Mouse (Mus musculus) intestine, postnatal 0 days (tissue): ENCODE measurements around the gene Smoc1. TPM values are rescaled to one million over a fixed set of nuclear protein-coding genes. Genes with fewer than 3 reads are reported as not detected.

Experiments
- ATAC-seq: fragments of 200-750 bp; cut with Nextera tagmentation; 2 replicates; pipeline ENCODE4 v1.8.0; 2017; ENCODE audit warnings: mild to moderate bottlenecking, moderate TSS enrichment, moderate library complexity
- H3K27ac ChIP-seq: fragments of 300-500 bp; sonication (generic); 2 replicates; pipeline ENCODE4 v1.5.1; 2014; ENCODE audit warnings: mild to moderate bottlenecking, low read depth, low read length, moderate library complexity
- H3K27me3 ChIP-seq: fragments of 300-500 bp; sonication (generic); replicated peaks from 2 replicates; pipeline ENCODE4 v1.6.1; 2014; ENCODE audit warnings: low read length, mixed read lengths; ENCODE audit not compliant: control insufficient read depth, insufficient read depth
- H3K36me3 ChIP-seq: fragments of 300-500 bp; sonication (generic); 2 replicates; pipeline ENCODE4 v1.6.1; 2014; ENCODE audit warnings: mild to moderate bottlenecking, moderate library complexity; ENCODE audit not compliant: control insufficient read depth, insufficient read depth
- H3K4me1 ChIP-seq: fragments of 300-500 bp; sonication (generic); replicated peaks from 2 replicates; pipeline ENCODE4 v1.6.1; 2014; ENCODE audit warnings: antibody characterized with exemption, low read length, mixed read lengths; ENCODE audit not compliant: control insufficient read depth, insufficient read depth
- H3K4me2 ChIP-seq: fragments of 300-500 bp; sonication (generic); replicated peaks from 2 replicates; pipeline ENCODE4 v1.6.1; 2014; ENCODE audit warnings: low read depth, mild to moderate bottlenecking, moderate library complexity
- H3K4me3 ChIP-seq: fragments of 300-500 bp; sonication (generic); 2 replicates; pipeline ENCODE4 v1.5.1; 2014; ENCODE audit warnings: low read depth, low read length
- H3K9ac ChIP-seq: fragments of 300-500 bp; sonication (generic); 2 replicates; pipeline ENCODE4 v1.6.1; 2014; ENCODE audit warnings: mild to moderate bottlenecking, low read depth, low read length
- H3K9me3 ChIP-seq: fragments of 300-500 bp; sonication (generic); 2 replicates; pipeline ENCODE4 v1.6.1; 2016; ENCODE audit warnings: mixed run types; ENCODE audit not compliant: control insufficient read depth
- CTCF ChIP-seq: sonication (generic); IDR thresholded peaks from 2 replicates; pipeline ENCODE4 v1.5.1; 2016; ENCODE audit warnings: low read depth, mild to moderate bottlenecking, control low read depth, antibody characterized with exemption, moderate library complexity
- WGBS: fragments of 180-500 bp; shearing (Covaris S2); extraction: QIAGEN DNeasy Blood & Tissue Kit; methylation state at CpG from one replicate; pipeline ENCODE4 v1.1.7; 2014; 5-methylcytosine and 5-hydroxymethylcytosine counted together
- polyA plus RNA-seq: library from polyadenylated mRNA; unstranded; fragments of >200 nt; fragmentation: Nextera tagmentation; extraction: Ambion mirVana; gene quantifications from 2 replicates; pipeline ENCODE4 v1.2.1, GENCODE M21; 2015

Smoc1 gene
- polyA plus RNA-seq, 1 experiment from 2014 or later, result 3.9 TPM

- WGBS, result 64% methylated on average over 2 of the region's 2 CpGs
- Histone ChIP-seq H3K9me3 (no peaks in the 10 kb centered on the region), H3K9ac (no peak overlapping the region), H3K4me3 (no peak overlapping the region), H3K27me3 (no peaks in the 10 kb centered on the region), H3K36me3 (no peaks in the 10 kb centered on the region), H3K27ac (no peak overlapping the region), H3K4me2 (no peak overlapping the region), H3K4me1 (no peaks in the 10 kb centered on the region)
- TF ChIP-seq CTCF, result no peak
- ATAC-seq, result no peak
Measured at GRCm38 (mm10) chr12:81223276-81223675, 196.7 kb downstream of the Smoc1 start.

GRCm38 (mm10) chr12:81224843-81225242 lies 198.2 kb downstream of the Smoc1 start:
- Histone ChIP-seq H3K36me3 (no peaks in the 10 kb centered on the region), H3K4me3 (no peak overlapping the region), H3K27me3 (no peaks in the 10 kb centered on the region), H3K27ac (no peak overlapping the region), H3K9me3 (no peaks in the 10 kb centered on the region), H3K9ac (no peak overlapping the region), H3K4me2 (no peak overlapping the region), H3K4me1 (no peaks in the 10 kb centered on the region)
- no peak for TF ChIP-seq CTCF
- 78% methylated on average over 2 of the region's 2 CpGs for WGBS
- ATAC-seq, result no peak

- Histone ChIP-seq H3K9me3 (no peaks in the 10 kb centered on the region), H3K4me1 (no peaks in the 10 kb centered on the region), H3K4me2 (no peak overlapping the region), H3K27ac (no peak overlapping the region), H3K36me3 (no peaks in the 10 kb centered on the region), H3K9ac (no peak overlapping the region), H3K4me3 (no peak overlapping the region), H3K27me3 (no peaks in the 10 kb centered on the region)
- ATAC-seq, result no peak
- WGBS, result 37% methylated on average over 6 of the region's 6 CpGs
- no peak for TF ChIP-seq CTCF
Measured at GRCm38 (mm10) chr12:81225966-81226577, 199.5 kb downstream of the Smoc1 start.

GRCm38 (mm10) chr12:81226590-81226989 lies 200.0 kb downstream of the Smoc1 start:
- H3K36me3 ChIP-seq, result no peaks in the 10 kb centered on the region
- WGBS, result 47% methylated on average over 3 of the region's 3 CpGs
- no peaks in the 10 kb centered on the region for H3K27me3 ChIP-seq
- H3K4me3 ChIP-seq, result no peak overlapping the region
- no peaks in the 10 kb centered on the region for H3K9me3 ChIP-seq
- H3K4me2 ChIP-seq, result no peak overlapping the region
- no peaks in the 10 kb centered on the region for H3K4me1 ChIP-seq
- H3K9ac ChIP-seq, result no peak overlapping the region
- no peak for ATAC-seq
- H3K27ac ChIP-seq, result no peak overlapping the region
- TF ChIP-seq CTCF, result no peak

- WGBS, result 68% methylated on average over 5 of the region's 5 CpGs
- H3K4me3 ChIP-seq, result no peak overlapping the region
- no peaks in the 10 kb centered on the region for H3K27me3 ChIP-seq
- H3K4me2 ChIP-seq, result no peak overlapping the region
- H3K36me3 ChIP-seq, result no peaks in the 10 kb centered on the region
- no peaks in the 10 kb centered on the region for H3K4me1 ChIP-seq
- no peak for TF ChIP-seq CTCF
- no peak overlapping the region for H3K27ac ChIP-seq
- no peak overlapping the region for H3K9ac ChIP-seq
- ATAC-seq, result no peak
- no peaks in the 10 kb centered on the region for H3K9me3 ChIP-seq
Measured at GRCm38 (mm10) chr12:81227767-81228460, 201.3 kb downstream of the Smoc1 start.

GRCm38 (mm10) chr12:81233746-81234380 lies 207.3 kb downstream of the Smoc1 start:
- 92% methylated on average over 1 of the region's 1 CpGs for WGBS
- no peak overlapping the region for H3K4me3 ChIP-seq
- H3K27ac ChIP-seq, result no peak overlapping the region
- H3K27me3 ChIP-seq, result no peaks in the 10 kb centered on the region
- H3K9ac ChIP-seq, result no peak overlapping the region
- H3K36me3 ChIP-seq, result no peaks in the 10 kb centered on the region
- TF ChIP-seq CTCF, result no peak
- H3K4me1 ChIP-seq, result no peaks in the 10 kb centered on the region
- H3K4me2 ChIP-seq, result no peak overlapping the region
- ATAC-seq, result no peak
- H3K9me3 ChIP-seq, result no peaks in the 10 kb centered on the region
